Mouse (Mus musculus) small intestine, adult 2 months (tissue): Measurements from ENCODE around the gene Mettl16. TPM values are rescaled to one million over a fixed set of nuclear protein-coding genes. Genes with fewer than 3 reads are reported as not detected.

Experiments
- H3K27ac ChIP-seq: fragments of 200-500 bp; 2 replicates; pipeline ENCODE4 v1.5.1; 2012; ENCODE audit warnings: low read depth, low read length, control low read depth, inconsistent platforms; ENCODE audit not compliant: insufficient read depth
- H3K27me3 ChIP-seq: fragments of 200-500 bp; 2 replicates; pipeline ENCODE4 v1.6.1; 2012; ENCODE audit warnings: mild to moderate bottlenecking, moderate library complexity, low read length, inconsistent platforms; ENCODE audit not compliant: control insufficient read depth, insufficient read depth
- H3K36me3 ChIP-seq: fragments of 200-500 bp; 2 replicates; pipeline ENCODE4 v1.6.1; 2012; ENCODE audit warnings: mild to moderate bottlenecking, low read length, control low read depth, inconsistent platforms; ENCODE audit not compliant: control insufficient read depth, insufficient read depth
- H3K4me1 ChIP-seq: fragments of 200-500 bp; 2 replicates; pipeline ENCODE4 v1.6.1; 2012; ENCODE audit warnings: low read length, inconsistent platforms, mixed read lengths; ENCODE audit not compliant: control insufficient read depth, insufficient read depth, insufficient read length
- H3K4me3 ChIP-seq: fragments of 200-500 bp; 2 replicates; pipeline ENCODE4 v1.5.1; 2012; ENCODE audit warnings: low read depth, mild to moderate bottlenecking, control low read depth, inconsistent platforms, low read length, moderate library complexity
- CTCF ChIP-seq: fragments of 200-500 bp; IDR thresholded peaks from 2 replicates; pipeline ENCODE4 v1.5.1; 2012; ENCODE audit warnings: low read depth, mild to moderate bottlenecking, control low read depth, inconsistent platforms, low read length, moderate library complexity, mixed read lengths; ENCODE audit not compliant: insufficient replicate concordance, insufficient read length; ENCODE audit errors: extremely low read depth
- POLR2A ChIP-seq: fragments of 200-500 bp; IDR thresholded peaks from 2 replicates; pipeline ENCODE4 v1.6.1; 2012; ENCODE audit warnings: low read depth, mild to moderate bottlenecking, control low read depth, inconsistent platforms, low read length, moderate library complexity
- WGBS: fragments of 180-500 bp; shearing (Covaris S2); methylation state at CpG from one replicate; pipeline ENCODE4 v1.1.7; 2018; 5-methylcytosine and 5-hydroxymethylcytosine counted together
- polyA plus RNA-seq: library from polyadenylated mRNA; depleted of rRNA; stranded (reverse); fragments of >200 nt; gene quantifications from 2 replicates; pipeline ENCODE4 v1.2.3, GENCODE M21; 2012

Mettl16 gene
- polyA plus RNA-seq, 1 experiment: 1.6 TPM

- TF ChIP-seq CTCF (no peak), POLR2A (no peak)
- Histone ChIP-seq H3K4me1 (peaks cover 10% of the 10 kb centered on the region), H3K27me3 (no peaks in the 10 kb centered on the region), H3K4me3 (no peak overlapping the region), H3K27ac (no peak overlapping the region), H3K36me3 (peaks cover 14% of the 10 kb centered on the region)
- 88% methylated on average over 8 of the region's 8 CpGs for WGBS
Measured at GRCm38 (mm10) chr11:74840739-74841138, 70.1 kb downstream of the Mettl16 start.

- H3K4me3 ChIP-seq: no peak overlapping the region
- WGBS: 92% methylated on average over 9 of the region's 9 CpGs
- no peak for TF ChIP-seq POLR2A
- TF ChIP-seq CTCF: no peak
- no peak overlapping the region for H3K27ac ChIP-seq
- peaks cover 10% of the 10 kb centered on the region for H3K4me1 ChIP-seq
- no peaks in the 10 kb centered on the region for H3K27me3 ChIP-seq
- H3K36me3 ChIP-seq: peaks cover 14% of the 10 kb centered on the region
Measured at GRCm38 (mm10) chr11:74841366-74841765, 70.7 kb downstream of the Mettl16 start.

- TF ChIP-seq CTCF (no peak), POLR2A (no peak)
- Histone ChIP-seq H3K27ac (no peak overlapping the region), H3K4me1 (peaks cover 4% of the 10 kb centered on the region; the same call in 1 of the 2 replicates), H3K4me3 (no peak overlapping the region), H3K36me3 (peaks cover 14% of the 10 kb centered on the region), H3K27me3 (no peaks in the 10 kb centered on the region)
- 88% methylated on average over 13 of the region's 13 CpGs for WGBS
Measured at GRCm38 (mm10) chr11:74842045-74842444, 71.4 kb downstream of the Mettl16 start.

- peaks cover 14% of the 10 kb centered on the region for H3K36me3 ChIP-seq
- peaks cover 4% of the 10 kb centered on the region; the same call in 1 of the 2 replicates for H3K4me1 ChIP-seq
- TF ChIP-seq POLR2A: no peak
- no peak for TF ChIP-seq CTCF
- no peak overlapping the region for H3K4me3 ChIP-seq
- WGBS: 94% methylated on average over 22 of the region's 22 CpGs
- no peak overlapping the region for H3K27ac ChIP-seq
- no peaks in the 10 kb centered on the region for H3K27me3 ChIP-seq
Measured at GRCm38 (mm10) chr11:74842656-74843434, 72.2 kb downstream of the Mettl16 start.

GRCm38 (mm10) chr11:74843435-74843714 is 72.7 kb downstream of the Mettl16 start:
- Histone ChIP-seq H3K27ac (no peak overlapping the region), H3K27me3 (no peaks in the 10 kb centered on the region), H3K36me3 (peaks cover 14% of the 10 kb centered on the region), H3K4me3 (no peak overlapping the region), H3K4me1 (peaks cover 6% of the 10 kb centered on the region; the same call in 1 of the 2 replicates)
- 82% methylated on average over 2 of the region's 2 CpGs for WGBS
- TF ChIP-seq CTCF (no peak), POLR2A (no peak)

GRCm38 (mm10) chr11:74843761-74844160 is 73.1 kb downstream of the Mettl16 start:
- 69% methylated on average over 5 of the region's 5 CpGs for WGBS
- peaks cover 6% of the 10 kb centered on the region; the same call in 1 of the 2 replicates for H3K4me1 ChIP-seq
- no peaks in the 10 kb centered on the region for H3K27me3 ChIP-seq
- H3K27ac ChIP-seq: no peak overlapping the region
- TF ChIP-seq POLR2A: no peak
- no peak for TF ChIP-seq CTCF
- H3K36me3 ChIP-seq: peaks cover 14% of the 10 kb centered on the region
- H3K4me3 ChIP-seq: no peak overlapping the region

GRCm38 (mm10) chr11:74845784-74846183 is 75.2 kb downstream of the Mettl16 start:
- WGBS: 72% methylated on average over 3 of the region's 3 CpGs

More at GRCm38 (mm10) chr11:74845784-74846183, 75.2 kb downstream of the Mettl16 start:
- peak; percentile 46; the same call in 1 of the 2 replicates for TF ChIP-seq CTCF
- no peak for TF ChIP-seq POLR2A
- Histone ChIP-seq H3K36me3 (peaks cover 15% of the 10 kb centered on the region), H3K27ac (no peak overlapping the region), H3K4me3 (no peak overlapping the region), H3K27me3 (no peaks in the 10 kb centered on the region), H3K4me1 (peaks cover 2% of the 10 kb centered on the region; the same call in 1 of the 2 replicates)
